Mouse (Mus musculus): Measurements from ENCODE around the gene Tmem150a.

DNA sequence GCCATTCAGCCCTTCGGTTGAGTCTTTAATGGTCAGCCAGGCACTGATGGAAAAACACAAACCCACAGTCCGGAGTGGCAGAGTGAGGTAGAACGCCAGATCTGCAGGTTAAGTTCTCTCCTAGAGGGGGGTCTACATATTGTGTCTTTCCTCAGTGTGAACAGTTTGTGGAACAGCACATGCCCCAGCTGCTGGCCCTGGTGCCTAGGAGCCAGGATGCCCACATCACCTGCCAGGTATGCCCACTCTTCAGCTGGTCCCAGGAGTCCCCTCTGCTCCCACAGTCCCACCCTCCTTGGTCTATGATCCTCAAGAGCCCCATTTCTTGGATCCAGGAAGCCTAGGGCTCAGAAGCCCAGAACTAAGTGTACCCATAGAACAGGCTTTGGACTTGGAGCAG is 43.0 kb upstream of the Tmem150a start:
- TF ChIP-seq CTCF (conservative IDR thresholded peaks at IDR 0.05; ENCODE audit: low read length) (no peak), NANOG (IDR thresholded peaks at IDR 0.05; ENCODE audit: borderline replicate concordance, low read length) (no peak)

Data from E14TG2a.4 (cell line).